ENCODE assay signal across 26 mouse cellular contexts in genomic region chr10:43631049-43631448, GRCm38 (mm10). TPM values are rescaled to one million over a fixed set of nuclear protein-coding genes. Genes with fewer than 3 reads are reported as not detected.
DNase-seq lines count a peak whose midpoint lies in the region; ATAC-seq lines count a peak whose summit lies in the region.
"Had no signal": no experiment of that assay in that cellular context is flagged by ENCODE, and none has a peak within 500 bp of the region (broad histone marks: within the 10 kb centered on the region; RNA-seq: fewer than 3 reads in every experiment).

No protein-coding gene starts in this region.

- no peak for ATAC-seq in erythroblast, adult 5-6 weeks (replicated peaks; ENCODE audit: low FRiP score, poor library complexity, severe bottlenecking)
- ATAC-seq in liver, embryonic 12.5 days: peak; percentile 53
- ATAC-seq: CD4-positive, CD25-positive, alpha-beta regulatory T cell, adult 4 months; intestine, postnatal 0 days had no signal

- DNase-seq in left cerebral cortex, postnatal 14 days (ENCODE audit: low spot score in 2 of 2): peak; percentile 21 to 31
- DNase-seq in left cerebral cortex, postnatal 4 days: no peak
- DNase-seq in NIH3T3 (ENCODE audit: low read depth): peak; percentile 51
- no peak for DNase-seq in cerebellum, adult 9-10 months
- no peak for DNase-seq in spleen, adult 12 weeks (ENCODE audit: low spot score)
- DNase-seq: adrenal gland, postnatal 25 days; cerebellum, postnatal 14 days; kidney, postnatal 4 days; layer of hippocampus, adult 9-11 months; right cerebral cortex, postnatal 14 days had no signal

- peaks cover 19% of the 10 kb centered on the region for H3K9me3 ChIP-seq in erythroblast, embryonic 14.5 days (ENCODE audit: control insufficient read depth, low read length)
- H3K9me3 ChIP-seq in liver, embryonic 12.5 days (replicated peaks): peaks cover 9% of the 10 kb centered on the region
- H3K9me3 ChIP-seq: embryonic facial prominence, embryonic 13.5 days; hindbrain, embryonic 15.5 days; lung, embryonic 15.5 days; midbrain, embryonic 10.5 days; neural tube, embryonic 13.5 days had no signal

- peaks cover 68% of the 10 kb centered on the region for H3K36me3 ChIP-seq in erythroblast, embryonic 14.5 days (ENCODE audit: control insufficient read depth)
- peaks cover 14% of the 10 kb centered on the region for H3K36me3 ChIP-seq in liver, embryonic 12.5 days
- H3K36me3 ChIP-seq: embryonic facial prominence, embryonic 13.5 days; heart, embryonic 10.5 days; hindbrain, embryonic 15.5 days; kidney, embryonic 15.5 days; limb, embryonic 12.5 days; lung, embryonic 15.5 days; midbrain, embryonic 10.5 days; neural tube, embryonic 13.5 days had no signal

- peak overlapping the region; percentile 93 for H3K27ac ChIP-seq in liver, embryonic 12.5 days
- H3K27ac ChIP-seq: embryonic facial prominence, embryonic 13.5 days; heart, embryonic 10.5 days; hindbrain, embryonic 15.5 days; kidney, embryonic 15.5 days; left cerebral cortex, adult 2 months; limb, embryonic 12.5 days; lung, embryonic 15.5 days; macrophage; midbrain, embryonic 10.5 days; neural tube, embryonic 13.5 days; stomach, postnatal 0 days had no signal

- peak overlapping the region; percentile 48 for H3K4me3 ChIP-seq in erythroblast, embryonic 14.5 days (replicated peaks)
- no peak overlapping the region for H3K4me3 ChIP-seq in liver, embryonic 12.5 days
- H3K4me3 ChIP-seq: embryonic facial prominence, embryonic 13.5 days; heart, embryonic 10.5 days; hindbrain, embryonic 15.5 days; kidney, embryonic 15.5 days; left cerebral cortex, adult 2 months; limb, embryonic 12.5 days; lung, embryonic 15.5 days; midbrain, embryonic 10.5 days; neural tube, embryonic 13.5 days had no signal

- intact Hi-C loops in left cerebral cortex, postnatal 14 days (cut with DNase I): no loop called here
- intact Hi-C loops in left cerebral cortex, postnatal 4 days (cut with DNase I): no loop called here

- H3K4me2 ChIP-seq in liver, embryonic 12.5 days: peak overlapping the region; percentile 46
- H3K4me2 ChIP-seq: embryonic facial prominence, embryonic 13.5 days; hindbrain, embryonic 15.5 days; kidney, embryonic 15.5 days; limb, embryonic 12.5 days; lung, embryonic 15.5 days; neural tube, embryonic 13.5 days had no signal

- H3K27me3 ChIP-seq in erythroblast, embryonic 14.5 days (ENCODE audit: control insufficient read depth): no peaks in the 10 kb centered on the region; the same call in 1 of the 2 replicates
- H3K27me3 ChIP-seq in liver, embryonic 12.5 days (replicated peaks): no peaks in the 10 kb centered on the region
- H3K27me3 ChIP-seq: embryonic facial prominence, embryonic 13.5 days; hindbrain, embryonic 15.5 days; kidney, embryonic 15.5 days; limb, embryonic 12.5 days; lung, embryonic 15.5 days; neural tube, embryonic 13.5 days had no signal

- H3K9ac ChIP-seq in liver, embryonic 12.5 days: peak overlapping the region; percentile 56
- H3K9ac ChIP-seq: embryonic facial prominence, embryonic 13.5 days; hindbrain, embryonic 15.5 days; kidney, embryonic 15.5 days; limb, embryonic 12.5 days; lung, embryonic 15.5 days; neural tube, embryonic 13.5 days had no signal

- H3K4me1 ChIP-seq in erythroblast, embryonic 14.5 days (ENCODE audit: control insufficient read depth): peaks cover 92% of the 10 kb centered on the region
- peaks cover 72% of the 10 kb centered on the region for H3K4me1 ChIP-seq in liver, embryonic 12.5 days
- H3K4me1 ChIP-seq: heart, embryonic 10.5 days; hindbrain, embryonic 15.5 days; lung, embryonic 15.5 days; midbrain, embryonic 10.5 days had no signal

RNA-seq across cellular contexts. Expression of gene Cd24a, which starts 53.0 kb away (rescaled TPM):
- polyA plus RNA-seq in erythroblast, embryonic 14.5 days (2012): 286 and 348 TPM in 2 replicates
- total RNA-seq in erythroblast, adult 5-6 weeks (2015; ENCODE audit: low replicate concordance): 3,214 and 3,327 TPM in 2 replicates
- total RNA-seq in erythroblast, adult 5-6 weeks (2017; ENCODE audit: low replicate concordance): 4,146 and 5,406 TPM in 2 replicates
- total RNA-seq in left cerebral cortex, postnatal 14 days (2021): 10 to 100 TPM; 43.8 to 46.5 TPM
- total RNA-seq in left cerebral cortex, postnatal 4 days (2021): 100 to 1,000 TPM; 535 to 639 TPM
- polyA plus RNA-seq in liver, embryonic 12.5 days (2016; fragmentation: Nextera tagmentation; extraction: Ambion mirVana): 819 and 854 TPM in 2 replicates

Comparison
In these comparisons a context has a peak if more than half of its experiments do, and no peak if none do; other contexts are left out.
1. DNase-seq: peak in left cerebral cortex, postnatal 14 days (2 of 2) and NIH3T3 (single experiment); none in left cerebral cortex, postnatal 4 days (single experiment), cerebellum, adult 9-10 months (single experiment) and spleen, adult 12 weeks (single experiment).
2. RNA of gene Cd24a, which starts 53.0 kb away (total RNA-seq): 3,214 to 5,406 TPM in erythroblast, adult 5-6 weeks and 535 to 639 TPM in left cerebral cortex, postnatal 4 days; 43.8 to 46.5 TPM in left cerebral cortex, postnatal 14 days; every median in the first group is over 10 times any median in the second.